Mouse (Mus musculus) liver, adult 2 months (tissue): ENCODE data around the gene Ankrd35. TPM values are rescaled to one million over a fixed set of nuclear protein-coding genes. Genes with fewer than 3 reads are reported as not detected.

ENCODE experiments used
- DNase-seq: peaks from one replicate; pipeline ENCODE4 v3.0.0-alpha.2; 2011; ENCODE audit warnings: low read depth, low spot score; ENCODE audit errors: extremely low read depth
- H3K27ac ChIP-seq: fragments of 200-500 bp; replicated peaks from 2 replicates; pipeline ENCODE4 v1.5.1; 2012; ENCODE audit warnings: low read depth, mild to moderate bottlenecking, control low read depth, inconsistent platforms, low read length; ENCODE audit not compliant: insufficient read depth
- H3K27me3 ChIP-seq: fragments of 200-500 bp; 2 replicates; pipeline ENCODE4 v1.6.1; 2012; ENCODE audit warnings: mild to moderate bottlenecking, moderate library complexity, low read length, inconsistent platforms; ENCODE audit not compliant: control insufficient read depth, insufficient read depth
- H3K36me3 ChIP-seq: fragments of 200-500 bp; 2 replicates; pipeline ENCODE4 v1.6.1; 2012; ENCODE audit warnings: low read length, inconsistent platforms; ENCODE audit not compliant: control insufficient read depth, insufficient read depth
- H3K4me1 ChIP-seq: fragments of 200-500 bp; 2 replicates; pipeline ENCODE4 v1.6.1; 2011; ENCODE audit warnings: low read length; ENCODE audit not compliant: control insufficient read depth, insufficient read depth
- H3K4me3 ChIP-seq: fragments of 200-500 bp; 2 replicates; pipeline ENCODE4 v1.5.1; 2011; ENCODE audit warnings: low read depth, mild to moderate bottlenecking, control low read depth, low read length, moderate library complexity; ENCODE audit not compliant: insufficient read depth
- H3K79me2 ChIP-seq: fragments of 200-500 bp; 2 replicates; pipeline ENCODE4 v1.6.1; 2012; ENCODE audit warnings: inconsistent platforms, mild to moderate bottlenecking, low read length, moderate library complexity; ENCODE audit not compliant: control insufficient read depth, insufficient read depth
- H3K9ac ChIP-seq: fragments of 200-500 bp; 2 replicates; pipeline ENCODE4 v1.6.1; 2012; ENCODE audit warnings: low read depth, mild to moderate bottlenecking, control low read depth, inconsistent platforms, low read length
- CTCF ChIP-seq: fragments of 200-500 bp; IDR thresholded peaks from 2 replicates; pipeline ENCODE4 v1.5.1; 2011; ENCODE audit warnings: low read depth, low read length, control low read depth
- POLR2A ChIP-seq: fragments of 200-500 bp; IDR thresholded peaks from 2 replicates; pipeline ENCODE4 v1.6.1; 2011; ENCODE audit warnings: low read length, control low read depth; ENCODE audit not compliant: insufficient read depth; ENCODE audit errors: extremely low read depth
- WGBS: fragments of 180-500 bp; shearing (Covaris S2); methylation state at CpG from one replicate; pipeline ENCODE4 v1.1.7; 2018; 5-methylcytosine and 5-hydroxymethylcytosine counted together
- polyA plus RNA-seq: library from polyadenylated mRNA; depleted of rRNA; stranded (reverse); fragments of >200 nt; gene quantifications from 2 replicates; pipeline ENCODE4 v1.2.3, GENCODE M21; 2012
- total RNA-seq: library from RNA; depleted of rRNA; stranded (reverse); fragments of >200 nt; gene quantifications from 2 replicates; pipeline ENCODE4 v1.2.3, GENCODE M21; 2014

The Ankrd35 gene
- total and polyA plus RNA-seq, 2 experiments, result 0.07 TPM; not detected in 1

DNA sequence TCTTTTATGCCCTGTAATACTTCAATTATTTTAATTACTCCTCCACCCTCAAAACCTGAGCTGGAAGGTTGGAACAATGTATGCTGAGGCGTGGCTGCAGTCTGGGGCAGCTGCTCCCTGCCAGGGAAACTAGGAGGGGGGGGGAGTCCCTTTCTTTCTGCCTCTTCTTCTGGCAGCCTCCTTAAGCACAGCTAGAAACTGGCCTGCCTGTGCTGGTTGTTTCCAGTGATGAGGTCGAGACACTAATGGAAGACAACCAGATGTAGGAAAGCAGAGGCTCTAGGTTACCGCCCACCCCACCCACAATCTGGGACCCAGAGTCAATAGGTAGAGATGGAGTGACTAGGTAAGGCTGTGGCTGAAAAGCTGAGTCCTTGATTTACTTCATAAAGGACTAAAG lies 5.8 kb downstream of the Ankrd35 start:
- no peak overlapping the region for H3K4me3 ChIP-seq
- H3K79me2 ChIP-seq, result no peaks in the 10 kb centered on the region
- 74% methylated on average over 3 of the region's 3 CpGs for WGBS
- H3K27ac ChIP-seq, result no peak overlapping the region
- H3K9ac ChIP-seq, result no peak overlapping the region
- no peaks in the 10 kb centered on the region for H3K36me3 ChIP-seq
- H3K4me1 ChIP-seq, result no peaks in the 10 kb centered on the region
- peaks cover 2% of the 10 kb centered on the region; the same call in 1 of the 2 replicates for H3K27me3 ChIP-seq
- TF ChIP-seq POLR2A (no peak), CTCF (no peak)
- no peak for DNase-seq

DNA sequence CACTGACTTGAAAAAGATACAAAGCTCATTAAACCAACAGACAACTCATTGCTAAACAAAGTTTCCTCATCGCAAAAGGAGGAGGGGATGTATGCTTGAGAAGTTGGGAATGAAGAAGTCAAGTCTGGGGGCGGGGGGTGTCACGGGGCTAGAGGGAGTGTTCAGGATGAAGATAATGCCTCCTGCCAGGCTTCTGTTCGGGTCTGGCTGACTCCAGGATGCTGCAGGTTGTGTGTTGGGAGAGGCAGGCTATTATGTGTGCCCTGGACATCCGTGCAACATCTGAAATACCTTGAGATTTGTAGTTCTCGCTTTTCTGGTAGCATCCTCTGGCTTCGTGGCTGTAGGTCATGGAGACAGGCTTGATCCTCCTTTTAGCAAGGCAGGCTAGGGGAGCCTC lies 8.5 kb downstream of the Ankrd35 start:
- H3K79me2 ChIP-seq, result no peaks in the 10 kb centered on the region
- H3K27ac ChIP-seq, result no peak overlapping the region
- no peak overlapping the region for H3K4me3 ChIP-seq
- no peaks in the 10 kb centered on the region for H3K4me1 ChIP-seq
- peaks cover 5% of the 10 kb centered on the region; the same call in 1 of the 2 replicates for H3K27me3 ChIP-seq
- WGBS, result 79% methylated on average over 7 of the region's 7 CpGs
- H3K9ac ChIP-seq, result no peak overlapping the region
- no peaks in the 10 kb centered on the region for H3K36me3 ChIP-seq
- no peak for TF ChIP-seq POLR2A
- TF ChIP-seq CTCF, result no peak
- DNase-seq, result no peak

DNA sequence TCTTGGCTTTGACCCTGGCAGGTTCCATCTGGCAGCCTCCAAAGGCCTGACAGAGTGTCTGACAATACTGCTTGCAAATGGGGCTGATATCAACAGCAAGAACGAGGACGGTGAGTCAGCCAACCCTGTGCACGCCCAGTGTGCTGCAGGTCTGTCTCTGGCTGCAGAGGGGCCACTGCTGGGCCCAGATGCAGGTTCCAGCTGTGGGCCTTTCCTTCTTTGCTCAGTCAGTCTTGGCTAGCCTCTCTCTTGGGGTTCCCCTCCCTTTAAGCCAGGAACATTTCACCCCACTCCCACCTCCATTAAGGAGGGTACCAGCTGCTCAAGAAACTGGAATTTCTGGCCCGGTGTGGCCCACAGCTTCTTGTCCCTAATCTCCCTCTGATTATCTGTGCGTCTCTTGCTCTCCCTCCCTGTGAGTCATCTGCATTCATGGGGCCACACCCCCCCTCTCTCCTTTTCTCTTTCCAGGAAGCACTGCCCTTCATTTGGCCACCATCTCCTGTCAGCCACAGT lies 9.3 kb downstream of the Ankrd35 start:
- H3K27ac ChIP-seq, result no peak overlapping the region
- H3K36me3 ChIP-seq, result no peaks in the 10 kb centered on the region
- TF ChIP-seq POLR2A (no peak), CTCF (no peak)
- H3K4me1 ChIP-seq, result no peaks in the 10 kb centered on the region
- peaks cover 5% of the 10 kb centered on the region; the same call in 1 of the 2 replicates for H3K27me3 ChIP-seq
- H3K9ac ChIP-seq, result no peak overlapping the region
- DNase-seq, result no peak
- 51% methylated on average over 5 of the region's 5 CpGs for WGBS
- H3K4me3 ChIP-seq, result no peak overlapping the region
- H3K79me2 ChIP-seq, result no peaks in the 10 kb centered on the region

DNA sequence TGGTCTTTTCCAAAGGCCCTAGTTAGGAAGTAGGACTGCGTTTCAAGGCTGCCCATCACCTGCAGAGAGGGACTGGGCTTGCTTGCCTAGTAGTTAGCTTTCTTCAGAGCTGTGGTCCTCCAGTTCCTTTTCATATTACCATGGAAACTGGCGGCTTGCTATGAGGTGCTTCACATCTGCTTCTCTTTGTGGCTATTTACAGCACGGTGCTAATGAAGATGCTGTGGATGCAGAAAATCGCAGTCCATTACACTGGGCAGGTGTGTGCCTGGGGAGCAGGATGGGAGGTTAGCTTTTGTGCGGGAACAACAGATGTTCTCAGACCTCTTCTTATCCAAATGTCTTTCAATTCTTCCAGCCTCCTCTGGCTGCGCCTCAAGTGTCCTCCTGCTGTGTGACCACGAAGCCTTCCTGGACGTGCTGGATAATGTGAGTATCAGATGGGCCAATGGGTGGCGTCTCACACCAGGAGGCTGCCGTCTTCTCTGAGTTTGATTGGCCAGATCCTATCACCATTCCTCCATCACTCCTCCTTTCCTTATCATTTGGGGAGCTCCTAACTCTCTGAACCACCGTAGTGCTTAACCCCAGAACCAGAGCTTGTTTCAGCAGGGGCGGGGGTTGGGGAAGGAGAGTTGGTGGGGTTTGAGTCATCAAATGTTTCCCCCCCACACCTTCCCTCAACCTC lies 10.5 kb downstream of the Ankrd35 start:
- H3K27me3 ChIP-seq, result peaks cover 7% of the 10 kb centered on the region; the same call in 1 of the 2 replicates
- WGBS, result 44% methylated on average over 12 of the region's 12 CpGs

DNA sequence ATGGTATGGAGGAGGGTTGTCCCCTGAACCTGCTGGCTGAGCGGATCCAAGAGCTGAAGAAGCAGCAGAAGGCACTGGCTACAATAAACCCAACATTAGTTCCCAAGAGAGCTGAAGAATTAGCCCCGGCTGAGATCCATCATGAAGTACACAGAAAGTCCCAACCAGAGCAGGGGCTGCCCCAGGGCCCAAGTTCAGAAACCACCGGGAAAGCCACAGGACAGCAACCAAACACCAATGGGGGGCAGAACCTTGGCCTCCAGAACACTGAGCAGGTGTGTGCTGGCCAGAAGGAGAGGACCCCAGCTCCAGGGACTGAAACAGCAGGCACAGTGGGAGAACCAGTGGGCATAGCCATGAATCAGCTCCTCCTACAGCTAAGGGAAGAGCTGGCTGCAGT lies 13.6 kb downstream of the Ankrd35 start:
- no peaks in the 10 kb centered on the region for H3K79me2 ChIP-seq
- H3K9ac ChIP-seq, result no peak overlapping the region
- no peak for DNase-seq
- no peak overlapping the region for H3K27ac ChIP-seq
- 89% methylated on average over 3 of the region's 3 CpGs for WGBS
- TF ChIP-seq POLR2A, result no peak
- TF ChIP-seq CTCF, result no peak
- peaks cover 9% of the 10 kb centered on the region; the same call in 1 of the 2 replicates for H3K27me3 ChIP-seq
- H3K4me3 ChIP-seq, result no peak overlapping the region
- no peaks in the 10 kb centered on the region for H3K4me1 ChIP-seq
- no peaks in the 10 kb centered on the region for H3K36me3 ChIP-seq

More for the DNA sequence above, 10.5 kb downstream of the Ankrd35 start:
- H3K79me2 ChIP-seq, result no peaks in the 10 kb centered on the region
- no peaks in the 10 kb centered on the region for H3K4me1 ChIP-seq
- H3K4me3 ChIP-seq, result no peak overlapping the region
- DNase-seq, result no peak
- no peak overlapping the region for H3K9ac ChIP-seq
- TF ChIP-seq CTCF, result no peak
- no peak for TF ChIP-seq POLR2A
- no peak overlapping the region for H3K27ac ChIP-seq
- H3K36me3 ChIP-seq, result no peaks in the 10 kb centered on the region

DNA sequence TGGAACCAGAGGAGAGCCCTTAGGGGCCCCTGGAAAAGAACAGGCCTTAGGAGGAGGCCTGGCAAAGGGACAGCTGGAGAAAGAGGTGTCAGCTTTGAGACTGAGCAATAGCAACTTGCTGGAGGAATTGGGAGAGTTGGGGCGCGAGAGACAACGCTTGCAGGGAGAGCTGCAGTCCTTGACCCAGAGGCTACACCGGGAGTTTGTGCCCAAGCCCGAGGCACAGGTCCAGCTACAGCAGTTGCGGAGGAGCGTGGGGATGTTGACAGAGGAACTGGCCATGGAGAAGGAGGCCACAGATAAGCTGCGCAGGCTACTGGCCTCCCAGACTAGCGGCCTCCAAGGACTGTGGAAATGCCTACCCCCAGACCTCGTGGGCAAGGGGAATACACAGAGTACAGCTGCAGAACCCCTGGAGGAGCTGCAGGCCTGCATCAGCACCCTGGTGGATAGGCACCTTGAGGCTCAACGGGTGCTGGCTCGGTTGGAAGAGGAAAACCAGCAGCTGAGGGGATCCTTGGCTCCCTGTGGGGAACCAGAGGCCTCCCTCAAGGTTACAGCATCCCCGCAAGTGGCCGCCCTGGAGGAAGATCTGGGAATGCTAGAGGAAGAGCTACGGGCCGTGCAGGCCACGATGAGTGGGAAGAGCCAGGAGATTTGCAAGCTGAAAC lies 14.4 kb downstream of the Ankrd35 start:
- Histone ChIP-seq H3K27me3 (peaks cover 9% of the 10 kb centered on the region; the same call in 1 of the 2 replicates), H3K4me1 (no peaks in the 10 kb centered on the region), H3K36me3 (no peaks in the 10 kb centered on the region), H3K9ac (no peak overlapping the region), H3K79me2 (no peaks in the 10 kb centered on the region), H3K27ac (no peak overlapping the region), H3K4me3 (no peak overlapping the region; the same call in 1 of the 2 replicates)
- WGBS, result 50% methylated on average over 17 of the region's 17 CpGs
- no peak for TF ChIP-seq CTCF
- TF ChIP-seq POLR2A, result no peak
- no peak for DNase-seq
